Mouse (Mus musculus): ENCODE data around the gene Pth2. TPM values are rescaled to one million over a fixed set of nuclear protein-coding genes. Genes with fewer than 3 reads are reported as not detected.

The Pth2 gene
- total and polyA plus RNA-seq, 3 experiments = not detected

GRCm38 (mm10) chr7:45229459-45230203, 48.8 kb downstream of the Pth2 start:
- DNase-seq (ENCODE audit: low read depth, low spot score) = no peak
- H3K27me3 ChIP-seq (ENCODE audit: control insufficient read depth in 1 of 2, insufficient read depth in 2 of 2, low read length in 2 of 2) = peaks cover 4 to 5% of the 10 kb centered on the region in 2 experiments
- H3K36me3 ChIP-seq (ENCODE audit: control insufficient read depth in 1 of 2, insufficient read depth in 2 of 2, low read length in 2 of 2) = 0 out of 4 replicates have a peak, but pooled peaks cover 0 to 2% of the 10 kb centered on the region in 2 experiments
- TF ChIP-seq ZC3H11A (IDR thresholded peaks at IDR 0.05; ENCODE audit: low read depth, low read length) (no peak), NRF1 (IDR thresholded peaks at IDR 0.05; ENCODE audit: insufficient read depth, low read depth, low read length, poor library complexity, severe bottlenecking) (no peak), UBTF (IDR thresholded peaks at IDR 0.05; ENCODE audit: borderline replicate concordance, insufficient read depth, low read depth, low read length) (no peak), USF1 (IDR thresholded peaks at IDR 0.05; ENCODE audit: low read depth, low read length) (no peak), MXI1 (IDR thresholded peaks at IDR 0.05; ENCODE audit: low read depth, low read length) (no peak), KAT2A (conservative IDR thresholded peaks at IDR 0.05; ENCODE audit: low read depth, low read length) (no peak), TAL1 (IDR thresholded peaks at IDR 0.05; ENCODE audit: low read length) (no peak), MYB (IDR thresholded peaks at IDR 0.05; ENCODE audit: low read depth, low read length) (no peak), CHD2 (IDR thresholded peaks at IDR 0.05; ENCODE audit: low read length) (no peak), ZNF384 (IDR thresholded peaks at IDR 0.05; ENCODE audit: low read depth, low read length) (no peak), USF2 (IDR thresholded peaks at IDR 0.05; ENCODE audit: borderline replicate concordance in 1 of 2, insufficient read depth in 1 of 2, low read depth in 1 of 2, low read length in 2 of 2) (no peak), EP300 (IDR thresholded peaks at IDR 0.05; ENCODE audit: low read depth in 1 of 2, low read length in 2 of 2) (no peak), ETS1 (IDR thresholded peaks at IDR 0.05; ENCODE audit: low read depth, low read length) (no peak), SIN3A (IDR thresholded peaks at IDR 0.05; ENCODE audit: low read length) (no peak), MAZ (IDR thresholded peaks at IDR 0.05; ENCODE audit: low read depth, low read length) (no peak)
- no peak overlapping the region for H3K4me3 ChIP-seq (ENCODE audit: control insufficient read depth in 1 of 2, insufficient read depth in 1 of 2, low read depth in 2 of 2, low read length in 2 of 2)
- no peaks in the 10 kb centered on the region; a peak in 2 of 4 replicates for H3K4me1 ChIP-seq (ENCODE audit: control insufficient read depth in 1 of 2, insufficient read depth in 2 of 2, low read length in 2 of 2)
- no peak overlapping the region for H3K27ac ChIP-seq (ENCODE audit: control insufficient read depth, low read depth, low read length)
- H3K9me3 ChIP-seq (replicated peaks; ENCODE audit: insufficient read depth, low read length) = no peaks in the 10 kb centered on the region
- no peaks in the 10 kb centered on the region for H3K79me2 ChIP-seq (ENCODE audit: control insufficient read depth, insufficient read depth, low read length, poor library complexity)
- H3K9ac ChIP-seq (ENCODE audit: control insufficient read depth, low read depth, low read length, poor library complexity, severe bottlenecking) = no peak overlapping the region

GRCm38 (mm10) chr7:45231192-45231591, 50.4 kb downstream of the Pth2 start:
- Histone ChIP-seq H3K4me3 (ENCODE audit: control insufficient read depth in 1 of 2, insufficient read depth in 1 of 2, low read depth in 2 of 2, low read length in 2 of 2) (no peak overlapping the region), H3K9me3 (replicated peaks; ENCODE audit: insufficient read depth, low read length) (no peaks in the 10 kb centered on the region), H3K4me1 (ENCODE audit: control insufficient read depth in 1 of 2, insufficient read depth in 2 of 2, low read length in 2 of 2) (no peaks in the 10 kb centered on the region; a peak in 2 of 4 replicates), H3K27ac (ENCODE audit: control insufficient read depth, low read depth, low read length) (no peak overlapping the region), H3K79me2 (ENCODE audit: control insufficient read depth, insufficient read depth, low read length, poor library complexity) (no peaks in the 10 kb centered on the region), H3K9ac (ENCODE audit: control insufficient read depth, low read depth, low read length, poor library complexity, severe bottlenecking) (no peak overlapping the region), H3K36me3 (ENCODE audit: control insufficient read depth in 1 of 2, insufficient read depth in 2 of 2, low read length in 2 of 2) (0 out of 4 replicates have a peak, but pooled peaks cover 0 to 2% of the 10 kb centered on the region in 2 experiments), H3K27me3 (ENCODE audit: control insufficient read depth in 1 of 2, insufficient read depth in 2 of 2, low read length in 2 of 2) (peaks cover 3 to 4% of the 10 kb centered on the region in 2 experiments)
- no peak for DNase-seq (ENCODE audit: low read depth, low spot score)
- TF ChIP-seq ZMIZ1 (IDR thresholded peaks at IDR 0.05; ENCODE audit: low read depth, low read length) (no peak), ZKSCAN1 (IDR thresholded peaks at IDR 0.05; ENCODE audit: low read depth, low read length) (no peak), POLR2A (IDR thresholded peaks at IDR 0.05; ENCODE audit: control insufficient read depth in 1 of 2, insufficient read depth in 1 of 2, low read depth in 1 of 2, low read length in 2 of 2, poor library complexity in 1 of 2) (no peak), BHLHE40 (IDR thresholded peaks at IDR 0.05; ENCODE audit: borderline replicate concordance, low read depth, low read length) (no peak), RCOR1 (IDR thresholded peaks at IDR 0.05; ENCODE audit: low read depth, low read length) (no peak), MYB (IDR thresholded peaks at IDR 0.05; ENCODE audit: low read depth, low read length) (no peak), TBP (IDR thresholded peaks at IDR 0.05; ENCODE audit: low read depth, low read length) (no peak), NRF1 (IDR thresholded peaks at IDR 0.05; ENCODE audit: insufficient read depth, low read depth, low read length, poor library complexity, severe bottlenecking) (no peak), TCF12 (IDR thresholded peaks at IDR 0.05; ENCODE audit: low read depth, low read length) (no peak), TAL1 (IDR thresholded peaks at IDR 0.05; ENCODE audit: low read length) (no peak), NELFE (IDR thresholded peaks at IDR 0.05; ENCODE audit: low read depth, low read length) (no peak), CHD2 (IDR thresholded peaks at IDR 0.05; ENCODE audit: low read length) (no peak), USF1 (IDR thresholded peaks at IDR 0.05; ENCODE audit: low read depth, low read length) (no peak)

Data from MEL (cell line).